Mouse (Mus musculus) limb, embryonic 13.5 days (tissue): ENCODE data around the gene 2310034G01Rik. TPM values are rescaled to one million over a fixed set of nuclear protein-coding genes. Genes with fewer than 3 reads are reported as not detected.

Source experiments
- microRNA counts: library from miRNA; unstranded; fragments of <30 nt; microRNA quantifications from one replicate; lab custom pipeline; 2016
- microRNA-seq: library from miRNA; unstranded; fragments of <30 nt; microRNA quantifications from one replicate; pipeline ENCODE4, GENCODE M21; 2016
- polyA plus RNA-seq: library from polyadenylated mRNA; unstranded; fragments of >200 nt; fragmentation: Nextera tagmentation; extraction: Ambion mirVana; gene quantifications from 2 replicates; pipeline ENCODE4 v1.2.1, GENCODE M21; 2015

2310034G01Rik gene
- polyA plus RNA-seq, 1 experiment from 2014 or later, result 2.7 TPM

MicroRNAs within 50 kb of the gene (microRNA counts, 519-probe panel; counts per million panel counts)
- microRNA mmu-miR-146b (lab: Ali Mortazavi, UCI), result 1,812 counts per million, percentile 21 among the panel's probes with 10 or more counts

Small RNA genes within 50 kb of the gene (microRNA-seq; reads per million reads assigned to microRNA genes)
- not detected for gene Mir146b

Other genes starting within 250 kb of the 2310034G01Rik start
- gene Elovl3, start 218.4 kb downstream of the 2310034G01Rik start, polyA plus RNA-seq, result 0.52 and 0.59 TPM in 2 replicates
- 6.8 and 9.1 TPM in 2 replicates for gene Pitx3, start 202.0 kb downstream of the 2310034G01Rik start, polyA plus RNA-seq
- gene Gbf1, start 197.8 kb downstream of the 2310034G01Rik start, polyA plus RNA-seq, result 62.6 and 73.6 TPM in 2 replicates
- 9.4 and 11.1 TPM in 2 replicates for gene Nfkb2, start 46.0 kb downstream of the 2310034G01Rik start, polyA plus RNA-seq
- gene Psd, start 23.1 kb downstream of the 2310034G01Rik start, polyA plus RNA-seq, result 4.1 and 4.8 TPM in 2 replicates
- 14.7 and 15.5 TPM in 2 replicates for gene Fbxl15, start 22.1 kb downstream of the 2310034G01Rik start, polyA plus RNA-seq
- gene Cuedc2, start 11.6 kb downstream of the 2310034G01Rik start, polyA plus RNA-seq, result 176 and 177 TPM in 2 replicates
- 3.5 and 4.8 TPM in 2 replicates for gene Mfsd13a, start 9.2 kb downstream of the 2310034G01Rik start, polyA plus RNA-seq
- gene Actr1a, start 45.4 kb upstream of the 2310034G01Rik start, polyA plus RNA-seq, result 145 and 152 TPM in 2 replicates
- 36.4 and 38.8 TPM in 2 replicates for gene Sufu, start 46.6 kb upstream of the 2310034G01Rik start, polyA plus RNA-seq
- 13.6 and 14.2 TPM in 2 replicates for gene Trim8, start 151.4 kb upstream of the 2310034G01Rik start, polyA plus RNA-seq
- gene Arl3, start 222.9 kb upstream of the 2310034G01Rik start, polyA plus RNA-seq, result 178 and 183 TPM in 2 replicates
- 27.8 and 28.1 TPM in 2 replicates for gene Sfxn2, start 223.1 kb upstream of the 2310034G01Rik start, polyA plus RNA-seq
- gene Wbp1l, start 248.8 kb upstream of the 2310034G01Rik start, polyA plus RNA-seq, result 47.7 and 49.9 TPM in 2 replicates